In the genomic region with DNA sequence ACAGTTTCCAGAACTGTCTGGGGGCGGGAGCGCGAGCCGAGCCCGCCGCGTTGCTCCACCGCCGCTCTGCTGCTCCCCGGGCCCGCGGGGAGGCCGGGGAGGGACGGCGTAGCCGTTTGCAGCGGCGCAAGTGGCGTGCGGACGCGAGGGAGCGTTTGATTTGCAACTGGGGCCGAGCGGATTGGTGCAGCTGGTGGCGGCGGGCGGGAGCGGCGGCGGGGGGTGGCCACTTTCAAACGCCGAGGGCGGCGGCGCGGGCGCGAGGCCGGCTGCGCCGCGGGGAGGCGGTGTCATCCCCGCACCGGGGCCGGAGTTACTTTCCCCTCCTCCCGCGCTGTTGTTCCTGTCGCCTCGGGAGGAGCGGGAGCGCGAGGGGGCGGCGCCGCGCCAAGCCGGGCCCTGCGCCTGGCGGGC, we compare ENCODE assay signal across 8 mouse cellular contexts. TPM values are rescaled to one million over a fixed set of nuclear protein-coding genes. Genes with fewer than 3 reads are reported as not detected.
DNase-seq lines count a peak whose midpoint lies in the region; ATAC-seq and TF ChIP-seq lines count a peak whose summit lies in the region.

No protein-coding gene starts in this region.

- H3K9me3 ChIP-seq in forebrain, embryonic 10.5 days, result no peaks in the 10 kb centered on the region
- no peaks in the 10 kb centered on the region for H3K9me3 ChIP-seq in heart, embryonic 15.5 days (replicated peaks)
- no peaks in the 10 kb centered on the region for H3K9me3 ChIP-seq in liver, embryonic 14.5 days (ENCODE audit: control insufficient read depth, low read length)
- H3K9me3 ChIP-seq in neural tube, embryonic 11.5 days (ENCODE audit: control insufficient read depth, low read length), result no peaks in the 10 kb centered on the region
- no peaks in the 10 kb centered on the region for H3K9me3 ChIP-seq in stomach, embryonic 16.5 days (replicated peaks; ENCODE audit: control insufficient read depth, low read length)

- no peaks in the 10 kb centered on the region for H3K27me3 ChIP-seq in forebrain, embryonic 10.5 days (ENCODE audit: poor library complexity, severe bottlenecking)
- H3K27me3 ChIP-seq in heart, embryonic 15.5 days, result no peaks in the 10 kb centered on the region
- H3K27me3 ChIP-seq in liver, embryonic 14.5 days (ENCODE audit: control insufficient read depth, insufficient read depth, low read length), result no peaks in the 10 kb centered on the region
- no peaks in the 10 kb centered on the region for H3K27me3 ChIP-seq in neural tube, embryonic 11.5 days (ENCODE audit: control insufficient read depth, insufficient read depth, low read length)
- H3K27me3 ChIP-seq in stomach, embryonic 16.5 days (ENCODE audit: control insufficient read depth, insufficient read depth, low read length), result no peaks in the 10 kb centered on the region

- H3K4me3 ChIP-seq in forebrain, embryonic 10.5 days, result peak overlapping the region; percentile 79
- peak overlapping the region; percentile 89 for H3K4me3 ChIP-seq in heart, embryonic 15.5 days
- peak overlapping the region; percentile 77 to 91 for H3K4me3 ChIP-seq in liver, embryonic 14.5 days (ENCODE audit: insufficient read depth in 1 of 2, low read depth in 2 of 2, low read length in 2 of 2)
- H3K4me3 ChIP-seq in neural tube, embryonic 11.5 days (ENCODE audit: low read depth, low read length), result peak overlapping the region; percentile 72
- H3K4me3 ChIP-seq in stomach, embryonic 16.5 days (replicated peaks; ENCODE audit: low read length), result peak overlapping the region; percentile 83

- peaks cover 57% of the 10 kb centered on the region for H3K4me1 ChIP-seq in forebrain, embryonic 10.5 days
- peaks cover 17% of the 10 kb centered on the region for H3K4me1 ChIP-seq in heart, embryonic 15.5 days (replicated peaks)
- peaks cover 4 to 11% of the 10 kb centered on the region in 2 experiments for H3K4me1 ChIP-seq in liver, embryonic 14.5 days (replicated peaks; ENCODE audit: control insufficient read depth in 2 of 2, insufficient read depth in 2 of 2, low read length in 1 of 2)
- no peaks in the 10 kb centered on the region for H3K4me1 ChIP-seq in neural tube, embryonic 11.5 days (ENCODE audit: control insufficient read depth, insufficient read depth, low read length)
- 0 out of 2 replicates have a peak, but pooled peaks cover 5% of the 10 kb centered on the region for H3K4me1 ChIP-seq in stomach, embryonic 16.5 days (ENCODE audit: control insufficient read depth, insufficient read depth, low read length)

- WGBS in forebrain, embryonic 10.5 days, result under 1% methylated on average over 40 of the region's 61 CpGs
- WGBS in heart, embryonic 15.5 days, result under 1% methylated on average over 38 of the region's 61 CpGs
- WGBS in liver, embryonic 14.5 days (ENCODE audit: insufficient replicate concordance), result 0% methylated on average over 48 of the region's 61 CpGs
- WGBS in neural tube, embryonic 11.5 days, result under 1% methylated on average over 37 of the region's 61 CpGs
- WGBS in stomach, embryonic 16.5 days, result under 1% methylated on average over 40 of the region's 61 CpGs

- DNase-seq in CD4-positive helper T cell, adult 2 months (ENCODE audit: low read depth, low spot score), result peak; percentile 85
- peak; percentile 66 for DNase-seq in c-Kit-negative CD71-positive TER-119-positive erythroid progenitor cells, embryonic 14.5 days (ENCODE audit: low read depth, low spot score)
- DNase-seq in forebrain, embryonic 10.5 days (ENCODE audit: extremely low spot score, low spot score), result peak; percentile 83
- DNase-seq in kidney, postnatal 25 days, result peak; percentile 85 to 94
- peak; percentile 67 to 69 (median 67) for DNase-seq in liver, embryonic 14.5 days (ENCODE audit: low read depth in 3 of 3, low spot score in 3 of 3)
- peak; percentile 87 for DNase-seq in neural tube, embryonic 11.5 days (ENCODE audit: low spot score)

- H3K27ac ChIP-seq in forebrain, embryonic 10.5 days, result peak overlapping the region; percentile 99
- H3K27ac ChIP-seq in heart, embryonic 15.5 days, result peak overlapping the region; percentile 98
- H3K27ac ChIP-seq in liver, embryonic 14.5 days, result peak overlapping the region; percentile 90
- H3K27ac ChIP-seq in neural tube, embryonic 11.5 days (ENCODE audit: low read depth, low read length), result peak overlapping the region; percentile 95
- H3K27ac ChIP-seq in stomach, embryonic 16.5 days (ENCODE audit: low read length), result peak overlapping the region; percentile 96

- peak; percentile 70 for ATAC-seq in heart, embryonic 15.5 days (replicated peaks; ENCODE audit: insufficient number of reproducible peaks, insufficient read depth, low FRiP score, low read depth)
- ATAC-seq in liver, embryonic 14.5 days (ENCODE audit: insufficient read depth), result peak; percentile 69
- peak; percentile 68 for ATAC-seq in neural tube, embryonic 11.5 days (ENCODE audit: insufficient read depth, low FRiP score, low TSS enrichment)
- peak; percentile 69 for ATAC-seq in stomach, embryonic 16.5 days (ENCODE audit: insufficient read depth, low FRiP score)

- no peak for TF ChIP-seq CTCF in liver, embryonic 14.5 days (IDR thresholded peaks at IDR 0.05; ENCODE audit: low read depth)

- peak overlapping the region; percentile 91 for H3K9ac ChIP-seq in heart, embryonic 15.5 days
- H3K9ac ChIP-seq in liver, embryonic 14.5 days (replicated peaks), result peak overlapping the region; percentile 88
- peak overlapping the region; percentile 92 for H3K9ac ChIP-seq in neural tube, embryonic 11.5 days (ENCODE audit: low read length)
- peak overlapping the region; percentile 90 for H3K9ac ChIP-seq in stomach, embryonic 16.5 days (ENCODE audit: low read length)

- no peaks in the 10 kb centered on the region for H3K36me3 ChIP-seq in forebrain, embryonic 10.5 days (replicated peaks)
- no peaks in the 10 kb centered on the region for H3K36me3 ChIP-seq in heart, embryonic 15.5 days
- no peaks in the 10 kb centered on the region for H3K36me3 ChIP-seq in liver, embryonic 14.5 days (replicated peaks; ENCODE audit: control insufficient read depth, insufficient read depth, low read depth)
- no peaks in the 10 kb centered on the region for H3K36me3 ChIP-seq in neural tube, embryonic 11.5 days (ENCODE audit: control insufficient read depth, insufficient read depth, low read length)
- no peaks in the 10 kb centered on the region for H3K36me3 ChIP-seq in stomach, embryonic 16.5 days (ENCODE audit: control insufficient read depth, insufficient read depth, low read length)

- TF ChIP-seq EP300 in liver, embryonic 14.5 days (IDR thresholded peaks at IDR 0.05; ENCODE audit: low read depth), result no peak

- H3K4me2 ChIP-seq in heart, embryonic 15.5 days, result peak overlapping the region; percentile 89
- peak overlapping the region; percentile 98 for H3K4me2 ChIP-seq in liver, embryonic 14.5 days (ENCODE audit: low read depth)
- peak overlapping the region; percentile 90 for H3K4me2 ChIP-seq in neural tube, embryonic 11.5 days (ENCODE audit: low read depth)
- H3K4me2 ChIP-seq in stomach, embryonic 16.5 days (ENCODE audit: low read depth, low read length), result peak overlapping the region; percentile 89

RNA-seq across cellular contexts. Expression of gene Jade1, which starts 9.9 kb away (rescaled TPM):
- polyA plus RNA-seq in forebrain, embryonic 10.5 days (2016; fragmentation: Nextera tagmentation; extraction: Ambion mirVana), result 19.6 and 21.2 TPM in 2 replicates
- polyA plus RNA-seq in heart, embryonic 15.5 days (2015; fragmentation: Nextera tagmentation; extraction: Ambion mirVana), result 15.9 and 16.0 TPM in 2 replicates
- 2.6 and 4.5 TPM in 2 replicates for polyA plus RNA-seq in liver, embryonic 14.5 days (2012; rRNA removed)
- polyA plus RNA-seq in liver, embryonic 14.5 days (2014; fragmentation: Nextera tagmentation; extraction: Ambion mirVana), result 6.1 and 7.8 TPM in 2 replicates
- 14.0 and 15.6 TPM in 2 replicates for polyA plus RNA-seq in neural tube, embryonic 11.5 days (2014; fragmentation: Nextera tagmentation; extraction: Ambion mirVana)
- polyA plus RNA-seq in stomach, embryonic 16.5 days (2015; fragmentation: Nextera tagmentation; extraction: Ambion mirVana), result 11.5 and 11.6 TPM in 2 replicates

Comparison
In these comparisons a context has a peak if more than half of its experiments do, and no peak if none do; other contexts are left out.
1. Peak in every context shown above with its lines: DNase-seq, ATAC-seq, H3K4me3 ChIP-seq and H3K27ac ChIP-seq.